Mouse (Mus musculus) retina, postnatal 1 day (tissue): ENCODE data around the gene Abcc10.
A peak's percentile ranks its signal among the peaks of the same experiment; 100 is the strongest.

Experiments used
- DNase-seq: peaks from one replicate; pipeline ENCODE4 v3.0.0-alpha.2; 2012

Abcc10 gene

DNA sequence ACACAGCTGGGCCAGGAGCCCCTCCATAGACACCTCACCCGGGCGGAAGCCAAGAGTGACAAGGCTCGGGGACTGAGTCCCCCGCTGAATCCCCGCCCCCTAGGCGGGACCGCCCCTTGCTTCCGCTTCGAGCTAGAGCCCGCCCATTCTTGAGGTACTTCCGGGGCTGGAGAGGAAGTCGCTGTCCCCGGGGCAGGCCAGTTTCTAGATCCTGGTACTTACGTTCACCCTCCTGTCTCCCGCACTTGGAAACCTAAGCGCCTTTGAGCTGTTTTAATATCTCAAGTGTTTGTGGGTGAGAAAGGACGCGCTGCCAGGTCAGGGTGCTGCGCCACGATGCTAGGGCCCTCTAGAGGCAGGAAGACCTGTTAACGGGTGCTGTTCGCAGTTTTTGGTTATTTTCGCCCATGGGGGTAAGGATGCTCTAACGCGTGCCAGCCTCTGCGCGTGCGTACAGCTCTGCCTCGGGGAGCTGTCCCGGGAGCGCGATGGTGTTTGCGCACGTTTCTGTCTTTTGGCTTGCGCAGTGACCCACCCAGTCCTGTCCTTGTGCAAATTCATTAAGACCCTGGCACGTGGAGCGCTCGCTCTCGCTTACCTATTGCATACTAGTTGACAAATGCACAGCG, at the start of gene Abcc10:
Gene Abcc10 (minus strand): TSS at position 447 of the 629 bp plus-strand sequence.
- peak; percentile 98 for DNase-seq

DNA sequence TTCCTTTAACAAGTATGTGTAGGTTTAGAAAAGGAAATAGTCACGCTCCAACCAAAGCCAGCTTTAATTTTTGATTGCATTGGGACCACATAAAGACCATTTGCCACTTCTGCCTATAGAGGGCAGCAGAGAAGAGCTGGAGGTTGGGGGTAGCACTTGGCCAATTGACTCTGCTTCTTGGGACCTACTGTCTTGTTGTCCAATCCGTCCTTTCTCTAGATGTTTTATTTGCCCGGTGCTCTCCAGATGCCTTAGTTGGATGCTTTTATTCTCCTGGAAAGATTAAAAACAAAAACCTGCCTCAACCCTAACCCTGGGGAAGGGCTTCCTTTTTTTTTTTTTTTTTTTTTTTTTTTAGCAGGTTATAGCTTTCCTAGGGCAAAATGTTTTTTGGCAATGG, 43.6 kb upstream of the Abcc10 start:
- peak; percentile 34 for DNase-seq

DNA sequence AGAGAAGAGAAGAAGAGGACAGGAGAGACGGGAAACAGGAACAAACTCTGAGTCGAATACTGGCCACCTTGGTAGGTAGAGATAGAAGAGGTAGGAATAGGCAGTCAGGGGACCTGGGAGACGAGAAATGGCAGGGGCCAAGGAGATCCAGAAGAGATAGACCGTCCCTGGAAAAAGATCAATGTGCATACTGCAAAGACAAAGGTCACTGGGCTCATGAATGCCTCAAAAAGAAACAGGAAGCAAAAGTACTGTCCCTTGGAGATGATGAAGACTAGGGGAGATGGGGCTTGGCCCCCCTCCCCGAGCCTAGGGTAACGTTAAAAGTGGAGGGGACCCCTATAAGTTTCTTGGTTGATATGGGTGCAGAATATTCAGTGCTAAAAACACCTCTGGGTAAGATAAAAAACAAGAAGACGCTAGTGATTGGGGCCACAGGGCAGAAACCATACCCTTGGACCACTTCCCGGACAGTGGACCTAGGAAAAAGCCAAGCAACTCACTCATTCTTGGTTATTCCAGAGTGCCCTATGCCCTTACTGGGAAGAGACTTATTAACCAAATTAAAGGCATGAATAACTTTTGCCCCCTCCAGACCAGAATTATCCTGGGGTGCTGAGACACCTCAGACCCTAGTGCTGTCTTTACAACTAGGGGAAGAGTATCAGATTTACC, 23.0 kb upstream of the Abcc10 start:
- DNase-seq = no peak

DNA sequence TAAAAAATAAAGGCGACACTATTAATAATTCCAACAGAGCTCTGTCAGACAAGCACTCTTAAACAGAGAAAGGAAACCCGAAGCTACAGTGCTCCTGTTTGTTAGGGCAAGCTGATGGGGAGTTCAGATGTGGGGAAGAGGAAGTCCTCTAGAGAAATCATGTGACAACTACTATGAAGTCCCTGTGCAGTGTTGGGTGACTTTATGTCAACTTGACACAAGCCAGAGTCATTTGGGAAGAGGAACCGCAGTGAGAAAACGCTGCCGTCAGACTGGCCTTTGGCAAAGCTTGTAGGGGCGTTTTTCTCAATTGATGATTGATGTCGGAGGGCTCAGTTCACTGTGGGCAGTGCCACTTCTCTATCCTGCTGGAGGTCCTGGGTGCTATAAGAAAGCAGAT, 13.1 kb upstream of the Abcc10 start:
- DNase-seq = no peak

DNA sequence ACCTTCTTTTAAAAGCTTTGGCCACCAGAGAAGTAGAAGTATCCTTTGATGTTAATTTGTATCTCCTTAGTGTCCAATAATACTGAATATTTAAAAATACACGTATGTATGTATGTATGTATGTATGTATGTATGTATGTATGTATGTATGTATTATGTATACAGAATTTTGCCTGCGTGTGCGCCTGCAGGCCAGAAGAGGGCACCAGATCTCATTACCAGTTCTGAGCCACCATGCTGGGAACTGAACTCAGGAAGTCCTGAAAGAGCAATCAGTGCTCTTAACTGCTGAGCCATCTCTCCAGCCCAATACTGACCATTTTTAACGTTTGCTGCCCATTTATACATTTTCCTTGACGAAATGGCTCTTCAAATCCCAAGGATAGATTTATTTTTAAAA, 8.3 kb upstream of the Abcc10 start:
- peak; percentile 32 for DNase-seq

DNA sequence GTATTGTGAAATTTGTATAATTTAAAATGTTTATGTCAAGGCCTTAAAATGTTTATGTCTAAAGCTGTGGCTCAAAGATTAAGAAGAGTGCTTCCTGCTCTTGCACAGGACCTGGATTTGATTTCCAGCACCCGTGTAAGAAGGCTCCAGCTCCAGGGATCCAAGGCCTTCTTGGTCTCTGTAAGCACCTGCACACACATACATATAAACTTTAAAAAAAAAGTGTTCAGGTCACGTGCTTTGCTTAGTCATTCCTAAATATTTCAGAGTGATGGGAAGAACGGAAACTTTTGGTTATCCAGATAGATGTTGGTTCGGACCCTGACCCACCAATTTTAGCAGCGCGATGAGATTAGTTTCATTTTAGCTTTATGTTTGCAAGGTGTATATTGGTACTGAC, 571 bp upstream of the Abcc10 start:
- no peak for DNase-seq

DNA sequence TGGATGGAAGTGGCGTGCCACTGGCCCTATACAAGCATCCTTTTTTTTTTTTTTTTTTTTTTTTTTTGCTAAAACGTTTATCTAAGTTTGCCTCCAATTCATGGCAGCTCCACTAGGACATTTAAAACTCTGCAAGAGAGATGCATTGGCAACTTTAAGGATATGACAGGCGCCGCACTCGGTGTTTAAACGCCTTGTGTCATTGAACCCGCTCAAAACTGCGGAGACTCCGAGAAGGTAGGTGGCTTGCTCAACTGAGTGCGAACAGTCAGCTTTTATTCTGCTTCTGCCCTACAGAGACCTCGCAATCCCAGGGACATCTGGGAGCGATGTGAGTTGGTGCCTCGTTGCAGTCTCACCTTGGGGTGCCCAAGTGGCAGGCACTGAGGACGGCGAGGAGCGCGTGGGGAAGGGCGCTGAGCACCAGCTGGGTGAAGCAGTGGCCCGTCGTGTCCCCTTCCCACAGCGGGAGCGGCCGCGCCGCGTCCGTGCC, 693 bp downstream of the Abcc10 start:
- no peak for DNase-seq

DNA sequence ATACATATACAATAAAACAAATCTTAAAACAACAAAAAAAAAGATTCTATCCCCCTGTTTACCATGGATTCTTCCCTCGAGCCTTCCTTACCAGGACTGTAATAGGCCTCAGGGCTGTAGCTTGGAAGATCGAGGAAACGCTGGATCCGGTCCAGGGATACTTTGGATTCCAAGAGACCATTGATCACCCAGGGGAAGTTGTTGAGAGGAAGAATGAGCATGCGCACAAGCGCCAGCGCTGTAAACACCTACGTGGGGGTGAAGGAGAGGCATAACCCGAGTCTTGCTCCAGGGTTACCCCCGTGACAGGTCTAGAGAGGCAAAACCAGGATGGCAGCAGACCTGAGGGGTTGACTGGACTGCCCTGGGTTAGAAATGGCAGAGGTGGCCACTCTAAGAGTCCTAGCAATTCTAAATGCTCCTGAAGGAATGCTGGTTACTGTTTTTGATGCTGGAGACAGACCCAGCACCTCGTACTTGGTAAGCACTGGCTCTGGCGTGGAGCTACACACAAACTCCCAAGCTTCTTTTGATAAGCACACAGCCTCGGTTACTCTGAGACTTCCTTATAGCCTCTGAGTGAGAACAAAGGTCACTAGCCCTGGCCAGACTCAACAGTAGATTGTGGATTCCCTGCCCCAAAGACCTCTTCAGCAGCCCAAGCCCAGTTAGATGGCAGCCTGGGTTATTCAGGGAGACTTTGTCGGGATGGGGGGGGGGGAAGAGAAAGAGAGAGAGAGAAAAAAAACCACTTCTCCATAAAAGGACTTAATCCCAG, 5.9 kb downstream of the Abcc10 start:
- DNase-seq = no peak

DNA sequence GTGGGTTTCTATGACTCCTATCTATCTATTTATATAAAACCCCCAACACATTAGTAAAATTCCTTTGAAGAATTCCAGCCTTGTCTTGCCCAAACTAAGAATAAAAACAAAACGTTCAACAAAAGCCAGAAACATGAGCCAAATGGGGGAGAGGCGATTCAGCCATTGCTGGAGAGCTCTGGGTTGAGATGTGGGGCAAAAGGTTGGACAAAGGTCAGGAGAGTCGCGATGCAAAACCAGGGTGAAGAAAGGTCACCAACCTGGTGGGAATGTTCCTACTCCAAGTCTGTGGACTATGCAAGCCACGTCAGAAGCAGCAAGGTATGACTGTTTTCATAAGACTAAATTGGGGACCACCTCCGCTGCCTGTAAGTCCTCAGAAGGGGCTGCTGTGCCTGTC, 7.7 kb downstream of the Abcc10 start:
- no peak for DNase-seq

DNA sequence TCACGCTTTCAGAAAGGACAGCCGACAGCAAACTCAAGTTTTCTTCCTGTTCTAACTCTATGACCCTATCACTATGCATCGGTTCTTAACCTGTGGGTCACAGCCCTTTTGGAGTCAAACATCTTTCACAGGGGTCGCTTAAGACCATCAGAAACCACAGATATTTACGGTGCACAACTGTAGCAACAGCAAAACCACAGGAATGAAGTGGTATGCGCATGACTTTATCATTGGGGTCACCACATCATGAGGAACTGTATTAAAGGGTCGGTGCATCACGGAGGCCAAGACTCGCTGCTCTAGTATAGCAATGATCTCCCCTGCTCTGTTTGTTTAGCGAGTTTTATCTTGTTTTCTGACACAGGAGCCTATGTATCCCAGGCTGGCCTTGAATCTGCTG, 12.3 kb downstream of the Abcc10 start:
- DNase-seq = no peak

DNA sequence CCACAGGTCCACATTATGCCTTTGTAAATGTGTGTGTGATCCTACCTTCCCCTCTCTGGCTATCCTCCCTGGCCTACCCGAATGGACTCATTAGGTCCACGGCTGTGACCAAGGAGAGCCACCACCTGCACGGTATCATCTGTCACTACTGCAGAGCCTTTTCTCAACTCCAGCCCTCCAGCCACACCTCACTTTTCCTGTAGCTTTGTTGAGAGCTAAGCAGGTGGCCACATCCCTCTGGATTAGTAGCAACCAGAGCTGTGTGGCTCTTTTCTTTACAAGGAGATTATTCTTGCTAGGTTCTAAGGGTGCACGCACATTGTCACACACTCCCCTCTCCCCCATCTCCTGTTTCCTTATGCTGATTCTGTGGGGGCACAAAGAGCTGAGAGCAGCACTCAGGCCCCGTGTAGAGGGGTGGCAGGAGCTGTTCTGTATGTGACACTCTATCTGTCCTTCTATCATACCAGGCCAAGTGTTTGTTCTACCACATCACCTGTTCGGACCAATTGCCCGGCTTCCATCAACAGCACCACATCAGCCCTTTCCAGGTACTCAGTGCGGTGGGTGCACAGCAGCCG, 14.9 kb downstream of the Abcc10 start:
- no peak for DNase-seq

DNA sequence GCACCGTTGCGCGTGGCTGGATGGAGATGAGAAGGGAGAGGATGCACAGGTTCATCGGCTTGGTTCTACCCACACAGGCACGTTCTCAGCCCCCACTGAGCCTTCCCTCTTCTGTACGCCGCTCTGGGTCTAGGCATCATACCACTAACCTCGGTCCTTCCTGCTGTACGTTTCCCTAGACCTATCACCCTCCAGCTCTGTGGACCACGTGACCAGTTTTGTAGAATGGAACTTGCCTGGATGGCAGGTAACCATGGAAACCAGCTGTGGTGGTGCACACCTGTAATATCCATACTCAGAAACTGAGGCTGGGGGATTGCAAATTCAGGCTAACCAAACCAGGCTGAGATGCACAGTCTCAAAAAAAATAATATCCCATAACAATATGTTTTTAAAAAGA, 17.6 kb downstream of the Abcc10 start:
- DNase-seq = no peak

DNA sequence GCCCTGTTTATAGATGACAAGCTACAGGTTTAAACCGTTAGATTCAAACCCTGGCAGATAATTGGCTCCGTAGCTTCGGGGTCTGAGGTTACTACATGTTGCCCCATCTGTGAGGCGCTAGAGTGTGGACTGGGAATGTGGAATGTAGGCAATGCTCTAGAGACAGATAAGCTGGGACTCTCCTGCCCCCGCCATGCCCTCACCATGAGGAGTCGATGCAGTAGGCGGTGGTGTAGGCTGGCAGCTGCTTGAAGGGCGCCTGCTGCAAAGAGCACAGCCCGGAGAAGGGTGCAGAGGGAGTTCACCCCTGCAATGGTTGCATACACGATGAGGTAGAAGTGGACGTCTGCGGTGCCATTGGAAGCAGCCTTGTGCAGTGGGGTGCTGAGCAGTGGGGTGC, 18.3 kb downstream of the Abcc10 start:
- no peak for DNase-seq

DNA sequence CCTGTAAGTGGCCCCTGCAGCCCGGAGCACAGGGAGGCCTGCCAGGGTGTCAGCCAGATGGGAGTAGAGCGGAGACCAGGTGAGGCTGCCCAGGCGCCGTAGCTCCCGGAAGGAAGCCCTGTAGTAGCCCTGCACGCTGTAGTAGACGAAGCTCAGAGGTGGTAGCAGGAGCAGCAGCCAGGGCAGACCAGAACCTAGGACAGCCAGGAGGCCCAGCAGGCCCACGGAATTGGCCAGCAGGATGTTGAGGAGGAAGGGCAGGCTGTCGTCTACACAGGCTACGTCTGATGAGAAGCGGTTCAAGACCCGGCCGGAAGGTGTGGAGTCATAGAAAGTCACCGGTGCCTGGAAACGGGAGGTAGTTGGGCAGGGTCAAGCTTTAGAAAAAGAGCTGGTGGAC, 21.2 kb downstream of the Abcc10 start:
- no peak for DNase-seq

DNA sequence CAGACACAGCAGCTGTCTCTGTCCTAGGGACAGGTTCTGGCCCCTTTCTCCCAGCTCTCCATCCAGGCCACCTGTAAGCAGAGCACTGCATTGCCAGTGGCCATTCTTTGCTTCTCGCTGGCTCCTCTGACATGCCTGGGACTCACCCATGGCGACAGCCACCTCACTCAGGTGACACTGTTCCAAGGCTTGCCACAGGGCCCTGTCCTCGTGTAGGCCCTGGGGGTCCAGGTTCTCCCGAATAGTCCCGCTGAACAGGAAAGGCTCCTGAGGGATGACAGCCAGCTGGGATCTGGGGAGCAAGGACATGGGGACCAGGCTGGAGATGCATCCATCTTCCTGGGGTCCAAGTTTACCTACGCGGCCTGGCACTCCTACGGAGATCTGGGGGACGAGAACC, 24.0 kb downstream of the Abcc10 start:
- no peak for DNase-seq

DNA sequence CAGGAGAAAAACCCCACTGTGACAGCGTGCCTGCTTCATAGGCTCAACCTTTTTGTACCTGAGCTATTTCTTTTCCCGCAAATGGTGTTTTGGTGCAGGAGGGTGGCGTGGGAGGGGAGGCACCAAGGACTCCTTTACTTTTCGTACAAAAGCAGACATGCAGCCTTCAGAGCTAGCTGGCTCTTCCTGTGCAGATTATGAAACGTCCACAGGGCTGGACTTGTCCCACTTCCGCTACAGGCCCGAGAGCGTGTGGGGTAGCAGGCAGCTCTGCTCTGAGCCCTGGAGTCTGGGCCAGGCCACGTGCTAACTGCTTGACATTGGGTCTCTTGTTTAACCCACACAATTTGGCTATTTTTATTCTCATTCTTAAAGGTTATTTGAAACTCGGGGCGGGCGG, 26.3 kb downstream of the Abcc10 start:
- no peak for DNase-seq

DNA sequence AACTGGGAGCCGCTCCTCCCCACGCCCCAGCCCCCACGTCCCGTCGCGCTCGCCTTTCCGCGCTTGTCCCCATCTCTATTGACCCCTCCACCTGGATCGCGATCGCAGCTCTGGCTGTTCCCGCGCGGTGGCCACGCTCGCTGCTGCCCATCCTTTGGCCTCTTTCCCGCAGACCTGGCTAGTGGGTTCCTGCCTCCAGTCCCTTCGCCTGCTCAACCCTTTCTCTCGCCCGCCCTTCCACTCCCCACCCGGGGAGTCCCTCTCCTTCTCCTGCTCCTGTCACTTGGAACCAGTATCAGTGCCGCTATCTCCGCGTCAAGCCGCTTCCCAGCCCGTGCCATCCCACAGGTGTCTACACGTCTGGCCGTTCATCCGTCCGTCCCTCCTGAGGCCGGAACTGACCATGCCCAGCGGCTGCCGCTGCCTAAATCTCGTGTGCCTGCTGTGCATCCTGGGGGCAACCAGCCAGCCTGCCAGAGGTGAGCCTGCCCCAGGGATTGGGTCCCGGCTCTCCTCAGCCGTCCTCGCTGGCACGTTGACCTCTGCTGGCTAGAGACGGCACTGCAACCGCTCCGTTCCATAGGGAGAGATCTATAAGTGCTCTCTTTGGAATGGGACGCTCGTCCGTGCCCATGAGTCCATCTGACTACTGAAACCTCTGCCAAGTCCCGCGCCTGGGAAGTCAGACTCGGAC, 29.8 kb downstream of the Abcc10 start:
- peak; percentile 91 for DNase-seq

DNA sequence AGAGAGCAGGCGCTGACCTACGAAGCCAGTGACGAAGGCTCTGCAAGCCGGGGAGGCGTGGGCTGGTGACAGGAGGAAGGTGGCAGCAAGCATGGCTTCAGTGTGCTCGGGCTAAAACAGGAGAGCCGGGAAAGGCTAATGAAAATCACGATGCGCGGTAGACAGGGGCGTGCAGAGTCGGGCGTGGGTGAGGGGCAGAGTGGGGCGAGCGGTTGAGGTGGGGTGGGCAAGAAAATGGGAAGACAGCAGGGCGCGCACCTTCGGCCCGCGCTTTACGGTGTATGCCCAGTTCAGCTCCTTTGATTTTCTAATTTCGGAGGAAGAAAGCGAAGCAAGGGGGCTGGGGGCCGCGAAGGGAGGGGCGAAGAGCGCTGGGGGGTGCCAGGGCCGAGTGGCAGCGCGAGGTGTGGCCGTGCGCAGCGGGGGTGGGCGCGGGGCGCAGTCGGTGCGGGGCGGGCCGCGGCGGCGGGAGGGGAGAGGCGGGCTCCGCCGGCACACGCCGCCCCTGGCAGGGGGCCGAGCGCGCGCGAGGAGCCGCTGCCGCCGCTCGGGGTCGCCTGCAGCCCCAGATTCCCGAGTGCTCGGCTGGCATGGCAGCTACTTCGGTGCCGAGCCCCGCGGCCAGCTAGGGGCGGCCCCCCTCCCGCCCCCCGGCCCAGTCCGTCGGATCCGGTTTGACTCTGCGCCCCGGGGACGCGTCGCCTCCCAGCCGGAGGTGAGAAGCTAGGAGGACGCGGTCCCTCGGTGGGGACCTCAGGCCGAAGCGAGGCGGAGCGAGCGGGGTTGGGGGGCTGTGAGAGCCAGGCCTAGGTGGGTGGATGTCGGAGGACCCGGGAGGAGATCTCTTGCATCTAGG, 30.6 kb downstream of the Abcc10 start, which contains the start of gene Dlk2:
Gene Dlk2 (plus strand): TSS at position 58 of the 856 bp plus-strand sequence.
- peak; percentile 56 for DNase-seq

DNA sequence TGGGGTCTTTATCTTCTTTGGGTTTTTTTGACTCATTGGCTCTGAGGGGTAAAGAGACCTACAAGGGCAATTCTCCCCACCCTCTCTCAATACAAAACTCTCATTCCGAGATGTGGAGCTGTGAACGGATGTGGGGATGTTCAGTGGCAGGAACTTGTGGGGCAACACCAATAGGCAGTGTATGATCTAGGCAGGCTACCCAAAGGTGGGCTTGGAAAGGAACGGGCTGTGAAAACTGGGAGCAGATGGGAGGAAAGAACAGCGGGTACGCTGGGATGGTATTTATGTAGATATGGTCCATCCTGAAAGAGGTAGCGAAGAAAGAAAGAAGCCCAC, 31.2 kb downstream of the Abcc10 start:
- DNase-seq = no peak

DNA sequence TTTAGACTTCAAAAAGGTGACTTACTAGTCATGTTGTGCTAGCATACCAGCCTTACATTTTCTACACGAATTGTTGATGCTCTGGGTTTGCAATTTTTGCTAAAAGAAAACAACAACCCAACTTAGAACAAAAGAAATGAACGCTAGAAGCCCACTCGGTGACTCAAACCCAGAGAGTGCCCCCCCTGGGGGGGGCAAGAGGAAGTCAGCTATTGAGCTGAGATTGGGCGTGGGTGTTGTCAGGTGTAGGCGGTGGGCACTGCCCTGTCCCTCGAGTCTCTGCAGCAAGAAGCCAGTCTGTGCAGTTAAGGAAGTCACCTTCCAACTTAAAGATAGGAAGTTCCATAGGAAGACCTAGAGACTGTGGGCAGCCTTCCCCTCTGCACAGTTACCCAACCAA, 31.6 kb downstream of the Abcc10 start:
- DNase-seq = no peak

DNA sequence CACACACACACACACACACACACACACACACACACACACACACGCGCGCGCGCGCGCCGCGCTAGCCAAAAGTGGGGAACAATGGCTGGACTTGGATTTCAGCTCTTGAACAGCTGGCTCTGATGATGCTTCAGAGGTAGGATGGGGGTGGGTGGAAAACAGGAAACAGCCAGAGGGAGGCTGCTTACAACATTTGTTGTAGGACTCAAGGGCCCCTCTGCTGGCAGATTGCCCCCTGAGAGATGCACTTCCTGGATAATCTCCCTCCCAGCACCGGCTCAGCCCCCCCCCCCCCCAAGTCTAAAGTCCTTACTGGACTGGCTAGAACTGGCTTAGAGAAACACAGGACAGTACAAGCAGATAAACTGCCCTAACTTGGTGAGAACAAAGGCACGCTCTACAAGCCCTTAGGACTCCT, 40.5 kb downstream of the Abcc10 start:
- peak; percentile 23 for DNase-seq

DNA sequence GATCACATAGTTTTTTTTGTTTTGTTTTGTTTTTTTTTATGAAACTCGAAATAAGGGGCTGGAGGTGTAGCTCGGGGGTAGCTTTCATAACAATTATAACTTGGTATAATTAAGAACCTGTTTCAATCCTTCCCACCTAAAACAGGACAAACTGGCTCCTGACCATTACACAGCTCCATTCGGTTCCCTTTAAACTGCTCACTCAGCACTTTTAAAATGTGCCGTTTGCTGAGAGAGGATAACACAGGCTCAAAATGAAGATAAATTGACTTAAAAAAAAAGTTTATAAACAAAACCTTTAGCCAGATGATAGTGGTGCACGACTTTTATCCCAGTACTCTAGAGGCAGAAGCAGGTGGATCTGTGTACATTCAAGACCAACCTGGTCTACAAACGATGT, 42.7 kb downstream of the Abcc10 start:
- DNase-seq = no peak
